Mouse (Mus musculus): ENCODE data around the gene Atn1. TPM values are rescaled to one million over a fixed set of nuclear protein-coding genes. Genes with fewer than 3 reads are reported as not detected.
A peak's percentile ranks its signal among the peaks of the same experiment; 100 is the strongest.
"Not testable (repeated sequence)": the region's sequence is repeated elsewhere in the genome, so short reads cannot be mapped to it uniquely, and the experiment has no call there.

Gene Atn1
- total RNA-seq (2014; fragmentation: Nextera tagmentation) (25.1 and 37.2 TPM in 2 replicates), total RNA-seq (2017) (2.6 and 3.0 TPM in 2 replicates)

GRCm38 (mm10) chr6:124755831-124756595 is at the start of gene Atn1, which contains the start of gene Gm45234:
Atn1 (minus strand) TSS chr6:124756524.
Gm45234 (minus strand) TSS chr6:124756021.
- ATAC-seq (replicated peaks; ENCODE audit: poor library complexity, severe bottlenecking), result peak; percentile 47

GRCm38 (mm10) chr6:124805341-124806321 is 49.3 kb upstream of the Atn1 start:
- ATAC-seq (replicated peaks; ENCODE audit: poor library complexity, severe bottlenecking), result peak; percentile 75

- no peak for ATAC-seq (replicated peaks; ENCODE audit: poor library complexity, severe bottlenecking)
These were observed 48.0 kb upstream of the Atn1 start for GRCm38 (mm10) chr6:124804341-124804740.

GRCm38 (mm10) chr6:124803691-124804090 is 47.4 kb upstream of the Atn1 start:
- not testable (repeated sequence) for ATAC-seq (replicated peaks; ENCODE audit: poor library complexity, severe bottlenecking)

GRCm38 (mm10) chr6:124803061-124803460 is 46.7 kb upstream of the Atn1 start:
- ATAC-seq (replicated peaks; ENCODE audit: poor library complexity, severe bottlenecking), result no peak

- ATAC-seq (replicated peaks; ENCODE audit: poor library complexity, severe bottlenecking), result not testable (repeated sequence)
These were observed 46.1 kb upstream of the Atn1 start for GRCm38 (mm10) chr6:124802400-124802799.

- peak; percentile 35 for ATAC-seq (replicated peaks; ENCODE audit: poor library complexity, severe bottlenecking)
These were observed 39.9 kb upstream of the Atn1 start for GRCm38 (mm10) chr6:124796200-124796599.

- no peak for ATAC-seq (replicated peaks; ENCODE audit: poor library complexity, severe bottlenecking)
These were observed 39.5 kb upstream of the Atn1 start for GRCm38 (mm10) chr6:124795781-124796180.

GRCm38 (mm10) chr6:124791911-124792310 is 35.6 kb upstream of the Atn1 start:
- ATAC-seq (replicated peaks; ENCODE audit: poor library complexity, severe bottlenecking), result no peak

- 0 out of 2 replicates have a peak, but pooled peaks have one; percentile 28 for ATAC-seq (replicated peaks; ENCODE audit: poor library complexity, severe bottlenecking)
These were observed 33.8 kb upstream of the Atn1 start for GRCm38 (mm10) chr6:124790121-124790520.

GRCm38 (mm10) chr6:124789519-124789918 is 33.2 kb upstream of the Atn1 start:
- no peak for ATAC-seq (replicated peaks; ENCODE audit: poor library complexity, severe bottlenecking)

- ATAC-seq (replicated peaks; ENCODE audit: poor library complexity, severe bottlenecking), result no peak
These were observed 31.4 kb upstream of the Atn1 start for GRCm38 (mm10) chr6:124787722-124788121.

GRCm38 (mm10) chr6:124786756-124787420 is 30.6 kb upstream of the Atn1 start:
- ATAC-seq (replicated peaks; ENCODE audit: poor library complexity, severe bottlenecking), result peak; percentile 90

GRCm38 (mm10) chr6:124782436-124782835 is 26.1 kb upstream of the Atn1 start:
- ATAC-seq (replicated peaks; ENCODE audit: poor library complexity, severe bottlenecking), result peak; percentile 46

GRCm38 (mm10) chr6:124780917-124781316 is 24.6 kb upstream of the Atn1 start:
- ATAC-seq (replicated peaks; ENCODE audit: poor library complexity, severe bottlenecking), result no peak

GRCm38 (mm10) chr6:124779984-124780416 is 23.7 kb upstream of the Atn1 start:
- no peak for ATAC-seq (replicated peaks; ENCODE audit: poor library complexity, severe bottlenecking)

GRCm38 (mm10) chr6:124779222-124779983 is 23.1 kb upstream of the Atn1 start, which contains the start of gene Lrrc23:
Lrrc23 (minus strand) TSS chr6:124779727.
- ATAC-seq (replicated peaks; ENCODE audit: poor library complexity, severe bottlenecking), result peak; percentile 79

GRCm38 (mm10) chr6:124770511-124770910 is 14.2 kb upstream of the Atn1 start:
- no peak for ATAC-seq (replicated peaks; ENCODE audit: poor library complexity, severe bottlenecking)

- no peak for ATAC-seq (replicated peaks; ENCODE audit: poor library complexity, severe bottlenecking)
These were observed 13.7 kb upstream of the Atn1 start for GRCm38 (mm10) chr6:124770013-124770412.

Data from granulocyte monocyte progenitor cell, adult 5-6 weeks (primary cell).